Mouse (Mus musculus): ENCODE measurements around the gene Gcnt4.
A peak's percentile ranks its signal among the peaks of the same experiment; 100 is the strongest.
"Not testable (repeated sequence)": the region's sequence is repeated elsewhere in the genome, so short reads cannot be mapped to it uniquely, and the experiment has no call there.

Gcnt4 gene

DNA sequence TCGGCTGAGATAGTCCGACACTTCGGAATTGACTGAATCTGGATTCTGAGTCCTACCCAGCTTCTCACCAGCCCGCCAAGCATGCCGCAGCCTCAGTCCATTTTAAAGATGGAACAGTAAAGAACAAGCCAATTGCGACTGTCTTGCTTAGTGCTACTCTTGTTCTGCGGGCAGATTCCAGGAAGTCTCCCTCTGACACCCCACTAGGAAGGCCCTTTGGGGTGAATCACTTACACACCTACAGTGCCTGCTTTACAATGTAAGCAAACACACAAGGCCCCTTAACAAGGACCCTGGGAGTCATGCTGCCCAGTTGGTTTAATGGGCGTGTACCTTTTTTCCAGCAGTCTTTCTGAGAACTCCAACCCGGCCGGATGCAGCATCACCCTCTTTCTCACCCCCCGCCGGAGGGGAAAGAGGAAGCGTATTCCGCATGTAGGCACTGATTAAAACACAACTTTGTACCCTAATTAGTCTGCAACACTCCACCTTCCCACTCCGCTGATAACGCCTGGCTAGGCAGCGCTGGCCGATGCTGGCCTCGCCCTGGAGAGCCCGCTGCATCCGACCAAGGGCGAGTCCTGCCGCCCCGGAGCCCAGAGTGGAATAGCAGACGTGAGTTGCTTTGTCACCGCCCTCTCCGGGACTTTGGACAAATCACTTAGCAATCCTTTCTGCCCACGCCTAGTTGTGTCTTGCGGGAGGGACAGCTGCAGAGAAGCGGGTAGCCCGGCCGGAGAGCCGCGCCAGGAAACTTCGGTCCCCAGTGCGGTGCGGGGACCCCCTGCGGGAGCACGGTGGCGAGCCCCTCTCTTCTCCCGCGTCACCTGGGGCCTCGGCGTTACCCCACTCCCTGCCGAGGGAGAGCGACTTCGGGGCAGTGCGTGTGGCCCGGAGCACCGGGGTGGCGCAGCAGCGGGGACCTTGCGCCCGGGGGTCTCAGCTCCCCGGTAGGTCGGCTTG, at the start of gene Gcnt4:
TSS of gene Gcnt4 (plus strand) at position 691 of the 963 bp plus-strand sequence.
- peak; percentile 39 for DNase-seq (ENCODE audit: low spot score)

GRCm38 (mm10) chr13:96878220-96879057, 46.0 kb upstream of the Gcnt4 start:
- no peak for DNase-seq (ENCODE audit: low spot score)

GRCm38 (mm10) chr13:96884534-96884933, 40.0 kb upstream of the Gcnt4 start:
- DNase-seq (ENCODE audit: low spot score): no peak

DNA sequence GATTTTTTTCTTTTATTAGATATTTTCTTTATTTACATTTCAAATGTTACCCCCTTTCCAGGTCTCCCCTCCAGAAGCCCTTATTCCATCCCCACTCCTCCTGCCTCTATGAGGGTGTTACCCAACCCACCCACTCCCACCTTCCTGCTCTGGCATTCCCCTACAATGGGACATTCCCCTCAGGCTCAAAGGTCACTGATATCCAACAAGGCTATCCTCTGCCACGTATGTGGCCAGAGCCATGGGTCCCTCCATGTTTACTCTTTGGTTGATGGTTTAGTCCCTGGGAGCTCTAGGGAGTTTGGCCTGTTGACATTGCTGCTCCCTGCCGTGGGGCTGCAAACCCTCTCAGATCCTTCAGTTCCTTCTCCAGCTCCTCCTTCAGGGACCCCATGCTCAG, 34.5 kb upstream of the Gcnt4 start:
- DNase-seq (ENCODE audit: low spot score): no peak

GRCm38 (mm10) chr13:96895144-96895543, 29.3 kb upstream of the Gcnt4 start:
- no peak for DNase-seq (ENCODE audit: low spot score)

- DNase-seq (ENCODE audit: low spot score): peak; percentile 5
These were observed 17.8 kb upstream of the Gcnt4 start for GRCm38 (mm10) chr13:96906717-96907116.

DNA sequence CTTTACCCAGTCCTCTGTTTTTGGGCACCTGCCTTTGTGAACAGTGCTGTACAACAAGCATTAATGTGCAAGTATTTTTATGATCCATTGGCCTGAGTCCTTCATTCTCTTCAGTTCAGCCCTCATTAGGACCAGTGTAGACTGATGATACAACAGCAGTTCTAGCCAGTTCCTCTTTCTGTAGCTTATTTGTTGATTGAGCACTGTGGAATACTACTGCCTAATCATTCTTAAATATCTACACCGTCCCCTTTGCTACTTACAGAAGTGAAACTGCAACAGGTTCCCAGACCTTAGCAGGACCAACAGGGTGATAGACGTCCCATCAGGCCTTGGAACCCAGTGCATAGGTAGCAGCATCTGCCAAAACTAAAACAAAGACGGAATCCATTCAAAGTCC, 13.3 kb upstream of the Gcnt4 start:
- no peak for DNase-seq (ENCODE audit: low spot score)

- DNase-seq (ENCODE audit: low spot score): not testable (repeated sequence)
These were observed 1.4 kb upstream of the Gcnt4 start for GRCm38 (mm10) chr13:96923134-96923533.

DNA sequence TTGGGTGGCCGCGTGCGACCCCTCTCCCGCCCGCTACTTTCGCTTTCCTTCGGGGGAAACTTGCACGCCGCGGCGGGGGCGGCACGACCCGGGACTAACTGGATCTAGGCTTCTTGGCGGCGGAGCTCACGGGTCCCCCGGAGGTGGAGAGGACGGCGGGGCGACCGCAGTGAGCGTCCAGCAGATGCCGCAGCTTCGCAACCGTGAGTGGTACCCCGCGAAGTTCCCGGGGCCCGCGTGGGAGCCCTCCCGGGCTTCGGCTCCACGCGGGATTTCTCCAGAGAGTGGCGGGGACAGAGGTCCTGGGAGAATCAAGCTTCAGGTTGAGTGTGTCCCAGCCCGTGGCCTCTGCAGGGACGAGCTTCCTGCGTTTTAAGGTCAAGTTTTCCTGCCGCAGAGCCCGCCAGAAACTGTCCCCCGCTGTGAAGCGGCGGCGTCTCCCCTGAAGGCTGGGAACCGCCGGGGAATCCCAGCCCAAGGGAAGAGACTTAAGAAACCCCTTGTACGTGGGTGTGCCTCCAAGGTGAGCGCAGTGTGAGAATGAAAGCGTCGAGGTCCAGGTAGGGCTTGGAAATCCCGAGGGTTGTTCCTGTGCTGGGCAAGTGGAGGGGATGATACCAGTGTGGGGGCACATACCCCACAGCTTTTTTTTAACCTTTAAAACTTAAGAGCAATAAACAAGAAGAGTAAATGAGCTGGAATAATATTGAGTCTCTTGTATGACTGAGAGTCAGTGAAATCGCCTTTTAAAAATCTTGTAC, 676 bp downstream of the Gcnt4 start:
- DNase-seq (ENCODE audit: low spot score): no peak

DNA sequence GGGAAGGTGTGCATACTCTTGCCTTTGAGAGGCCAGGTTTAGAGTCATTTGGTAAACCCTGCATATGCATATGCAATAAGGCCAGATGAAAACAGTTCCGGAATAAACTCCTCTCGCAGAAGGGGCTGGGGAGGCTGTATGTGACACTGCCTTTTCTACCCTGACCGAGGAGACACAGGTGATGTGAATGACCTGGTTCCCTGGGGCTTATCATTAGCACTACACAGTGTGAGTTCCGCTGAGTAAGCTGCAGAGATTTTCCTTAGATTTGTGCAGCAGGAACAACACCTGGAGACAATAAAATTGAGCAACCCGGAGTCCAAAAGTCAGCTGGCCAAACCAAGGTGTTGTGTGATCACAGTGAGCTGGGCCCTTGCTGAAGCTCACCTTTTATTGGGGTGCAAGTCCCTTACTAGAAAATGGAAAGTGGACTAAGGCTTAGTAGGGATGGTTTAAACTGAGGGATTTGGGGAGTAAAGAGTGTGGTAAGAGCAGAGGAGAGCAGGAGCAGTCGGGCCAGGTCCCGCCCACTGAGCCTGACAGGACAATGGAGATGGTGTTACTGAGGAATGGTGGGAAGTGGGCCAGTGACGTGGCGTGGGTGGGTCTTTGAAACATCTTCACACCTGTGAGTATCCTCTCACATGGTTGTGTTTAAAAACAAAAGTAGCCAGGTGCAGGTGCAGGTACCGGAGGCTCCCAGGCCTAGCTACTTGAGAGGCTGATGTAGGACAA, 1.7 kb downstream of the Gcnt4 start:
- DNase-seq (ENCODE audit: low spot score): no peak

DNA sequence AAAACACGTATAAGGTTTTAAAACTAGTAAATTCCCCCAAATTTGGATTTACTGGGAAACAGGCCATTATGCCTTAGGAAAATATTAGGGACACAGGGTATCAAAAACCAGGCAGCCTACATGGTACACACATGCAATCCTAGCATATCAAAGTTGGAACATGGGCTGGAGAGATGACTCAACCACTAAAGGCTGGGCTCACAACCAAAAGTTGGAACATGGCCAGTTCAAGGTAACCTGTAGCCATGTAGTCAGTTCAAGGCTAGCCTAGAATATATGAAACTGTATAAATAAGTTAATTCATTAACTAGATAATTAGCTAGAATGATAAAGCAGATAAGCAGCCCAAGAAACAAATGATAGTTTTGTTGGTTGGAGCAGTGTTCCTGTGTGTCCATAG, 3.3 kb downstream of the Gcnt4 start:
- no peak for DNase-seq (ENCODE audit: low spot score)

GRCm38 (mm10) chr13:96928432-96929039, 4.0 kb downstream of the Gcnt4 start:
- no peak for DNase-seq (ENCODE audit: low spot score)

- DNase-seq (ENCODE audit: low spot score): no peak
These were observed 8.3 kb downstream of the Gcnt4 start for GRCm38 (mm10) chr13:96932745-96933144.

GRCm38 (mm10) chr13:96933367-96933766, 8.9 kb downstream of the Gcnt4 start:
- DNase-seq (ENCODE audit: low spot score): no peak

- DNase-seq (ENCODE audit: low spot score): no peak
These were observed 11.8 kb downstream of the Gcnt4 start for GRCm38 (mm10) chr13:96936173-96936777.

- no peak for DNase-seq (ENCODE audit: low spot score)
These were observed 12.6 kb downstream of the Gcnt4 start for GRCm38 (mm10) chr13:96937059-96937558.

DNA sequence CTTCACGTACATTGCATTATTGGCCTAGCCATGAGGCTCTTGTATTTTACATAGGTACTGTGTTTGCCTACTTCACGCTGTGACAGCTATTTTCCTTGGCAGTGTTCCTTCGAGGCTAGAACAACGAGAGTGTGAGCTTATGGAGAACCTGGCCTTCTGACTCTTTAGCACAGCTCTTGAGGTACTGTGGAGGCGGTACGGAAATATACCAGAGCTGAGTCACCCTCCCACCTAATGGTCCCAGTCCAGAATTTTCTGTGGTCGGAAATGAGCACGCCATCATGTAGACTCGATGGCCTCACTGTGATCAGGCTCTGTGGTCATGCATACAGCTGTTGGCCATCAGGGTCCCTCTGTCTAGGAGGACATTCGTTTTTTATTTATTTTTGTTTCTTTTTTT, 15.2 kb downstream of the Gcnt4 start:
- DNase-seq (ENCODE audit: low spot score): no peak

- DNase-seq (ENCODE audit: low spot score): not testable (repeated sequence)
These were observed 17.0 kb downstream of the Gcnt4 start for GRCm38 (mm10) chr13:96941481-96941880.

DNA sequence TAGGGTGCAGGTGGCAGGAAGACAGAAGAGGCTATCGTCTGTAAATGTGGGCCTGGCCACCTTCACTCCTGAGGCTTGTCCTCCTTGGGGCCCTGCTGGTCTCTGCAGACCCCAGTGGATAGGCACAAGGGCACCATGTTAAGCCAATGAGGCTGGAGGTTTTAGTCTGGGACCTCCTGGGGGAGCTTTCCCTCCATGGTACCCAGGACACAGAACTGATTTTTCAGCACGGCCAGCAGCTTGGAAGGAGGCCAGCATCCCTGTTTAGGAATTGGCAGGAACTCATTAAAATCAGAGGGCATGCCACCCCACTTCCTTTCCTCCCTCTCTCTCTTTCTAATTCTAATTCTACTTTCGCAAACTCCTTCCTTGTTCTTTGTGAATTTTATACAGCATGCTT, 19.1 kb downstream of the Gcnt4 start:
- DNase-seq (ENCODE audit: low spot score): peak; percentile 70

DNA sequence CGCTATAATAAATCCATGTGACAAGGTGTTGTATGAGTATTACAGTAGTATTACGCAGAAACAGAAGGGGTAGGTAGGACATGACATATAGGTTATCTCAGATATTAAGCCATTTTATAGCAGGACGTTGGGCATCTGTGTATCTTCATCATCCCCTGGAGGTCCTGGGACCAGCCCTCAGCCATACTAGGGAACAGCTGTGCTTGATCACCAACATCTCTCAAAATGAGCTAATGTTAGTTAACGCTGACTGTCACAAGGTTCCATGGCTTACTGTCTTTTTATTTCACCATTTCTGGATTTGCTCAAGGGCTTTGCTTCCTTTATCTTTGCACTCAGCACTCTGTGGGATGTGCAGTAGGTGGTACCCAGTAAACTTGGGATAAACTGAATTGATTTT, 21.3 kb downstream of the Gcnt4 start:
- no peak for DNase-seq (ENCODE audit: low spot score)

Measured in adipocyte (in vitro differentiated cells).